ENCODE assay signal across 8 mouse cellular contexts in the genomic region with DNA sequence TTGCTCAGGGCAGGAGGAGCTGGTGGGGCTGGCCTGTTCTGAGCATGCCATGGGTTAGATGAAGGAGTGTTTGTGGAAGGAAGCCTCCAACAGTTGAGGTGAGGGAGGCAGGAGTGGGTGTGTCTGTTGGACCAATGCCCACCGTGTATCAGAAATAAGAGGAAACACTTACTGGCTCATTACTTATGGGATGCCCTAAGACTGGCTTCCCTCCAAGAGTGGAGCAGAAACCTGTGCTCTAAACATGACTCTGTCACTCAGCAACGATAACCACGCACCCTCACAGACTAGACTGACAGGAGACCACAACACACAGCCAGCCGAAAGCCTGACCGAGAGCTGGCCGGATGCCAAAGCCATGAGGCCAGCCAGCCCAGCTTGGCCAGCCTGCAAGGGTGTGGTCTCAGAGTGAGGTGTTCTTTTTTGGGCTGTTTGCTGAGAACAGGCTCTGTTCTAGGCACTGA. TPM values are rescaled to one million over a fixed set of nuclear protein-coding genes. Genes with fewer than 3 reads are reported as not detected.
A peak's percentile ranks its signal among the peaks of the same experiment; 100 is the strongest.
DNase-seq lines count a peak whose midpoint lies in the region; ATAC-seq and TF ChIP-seq lines count a peak whose summit lies in the region.

No protein-coding gene starts in this region.

- H3K4me3 ChIP-seq in intestine, embryonic 14.5 days (ENCODE audit: low read depth, low read length), result no peak overlapping the region
- no peak overlapping the region for H3K4me3 ChIP-seq in lung, embryonic 14.5 days (ENCODE audit: low read depth, low read length)
- no peak overlapping the region for H3K4me3 ChIP-seq in stomach, embryonic 14.5 days (ENCODE audit: low read depth, low read length)
- H3K4me3 ChIP-seq in midbrain, embryonic 10.5 days, result no peak overlapping the region

- DNase-seq in layer of hippocampus, postnatal 10 days (ENCODE audit: low spot score in 2 of 2), result peak; percentile 36 to 47
- no peak for DNase-seq in layer of hippocampus, adult 9-10 months (ENCODE audit: low spot score)
- peak; percentile 92 for DNase-seq in NIH3T3 (ENCODE audit: low read depth)
- DNase-seq in intestine, embryonic 14.5 days (ENCODE audit: low spot score), result peak; percentile 68
- peak; percentile 81 for DNase-seq in lung, embryonic 14.5 days
- no peak for DNase-seq in midbrain, embryonic 10.5 days (ENCODE audit: low spot score)

- no peak for TF ChIP-seq CTCF in lung, embryonic 14.5 days (IDR thresholded peaks at IDR 0.05; ENCODE audit: low read depth)

- H3K27me3 ChIP-seq in intestine, embryonic 14.5 days (replicated peaks; ENCODE audit: control insufficient read depth, insufficient read depth, low read length), result no peaks in the 10 kb centered on the region
- no peaks in the 10 kb centered on the region for H3K27me3 ChIP-seq in lung, embryonic 14.5 days (ENCODE audit: insufficient read depth, low read length)
- H3K27me3 ChIP-seq in stomach, embryonic 14.5 days (ENCODE audit: control insufficient read depth, insufficient read depth, low read length), result no peaks in the 10 kb centered on the region
- no peaks in the 10 kb centered on the region for H3K27me3 ChIP-seq in midbrain, embryonic 10.5 days (ENCODE audit: low read depth, poor library complexity, severe bottlenecking)

- no peak overlapping the region for H3K27ac ChIP-seq in intestine, embryonic 14.5 days (ENCODE audit: low read depth)
- H3K27ac ChIP-seq in lung, embryonic 14.5 days (ENCODE audit: low read depth), result peak overlapping the region; percentile 59
- peak overlapping the region; percentile 30 for H3K27ac ChIP-seq in stomach, embryonic 14.5 days (ENCODE audit: low read length)
- no peak overlapping the region for H3K27ac ChIP-seq in midbrain, embryonic 10.5 days (replicated peaks)

- ATAC-seq in erythroid progenitor cell, adult 5-6 weeks (replicated peaks; ENCODE audit: low FRiP score, poor library complexity, severe bottlenecking), result peak; percentile 79
- ATAC-seq in intestine, embryonic 14.5 days (replicated peaks; ENCODE audit: low FRiP score, low TSS enrichment, low read depth), result 0 out of 2 replicates have a peak, but pooled peaks have one; percentile 40
- peak; percentile 74; the same call in 1 of the 2 replicates for ATAC-seq in lung, embryonic 14.5 days (ENCODE audit: insufficient read depth)
- peak; percentile 76 for ATAC-seq in stomach, embryonic 14.5 days (ENCODE audit: insufficient number of reproducible peaks, insufficient read depth, low FRiP score, low read depth)

- H3K9ac ChIP-seq in intestine, embryonic 14.5 days (ENCODE audit: low read length), result no peak overlapping the region
- no peak overlapping the region for H3K9ac ChIP-seq in lung, embryonic 14.5 days
- H3K9ac ChIP-seq in stomach, embryonic 14.5 days (replicated peaks; ENCODE audit: low read depth, low read length), result no peak overlapping the region

- no peaks in the 10 kb centered on the region for H3K36me3 ChIP-seq in intestine, embryonic 14.5 days (ENCODE audit: control insufficient read depth, insufficient read depth, low read length)
- H3K36me3 ChIP-seq in lung, embryonic 14.5 days (ENCODE audit: insufficient read depth), result no peaks in the 10 kb centered on the region
- no peaks in the 10 kb centered on the region for H3K36me3 ChIP-seq in stomach, embryonic 14.5 days (ENCODE audit: control insufficient read depth, insufficient read depth, low read length)
- H3K36me3 ChIP-seq in midbrain, embryonic 10.5 days, result no peaks in the 10 kb centered on the region

- 0 out of 2 replicates have a peak, but pooled peaks cover 7% of the 10 kb centered on the region for H3K4me1 ChIP-seq in intestine, embryonic 14.5 days (replicated peaks; ENCODE audit: control insufficient read depth, insufficient read depth, low read length)
- H3K4me1 ChIP-seq in lung, embryonic 14.5 days (ENCODE audit: insufficient read depth), result peaks cover 12% of the 10 kb centered on the region
- peaks cover 8% of the 10 kb centered on the region for H3K4me1 ChIP-seq in stomach, embryonic 14.5 days (ENCODE audit: control insufficient read depth, insufficient read depth, low read length)
- H3K4me1 ChIP-seq in midbrain, embryonic 10.5 days, result 0 out of 2 replicates have a peak, but pooled peaks cover 5% of the 10 kb centered on the region

- WGBS in intestine, embryonic 14.5 days, result 43% methylated on average over 6 of the region's 6 CpGs
- WGBS in lung, embryonic 14.5 days, result 11% methylated on average over 6 of the region's 6 CpGs
- WGBS in stomach, embryonic 14.5 days, result 18% methylated on average over 6 of the region's 6 CpGs
- 86% methylated on average over 6 of the region's 6 CpGs for WGBS in midbrain, embryonic 10.5 days

- no peaks in the 10 kb centered on the region for H3K9me3 ChIP-seq in intestine, embryonic 14.5 days (ENCODE audit: control insufficient read depth, low read length)
- H3K9me3 ChIP-seq in lung, embryonic 14.5 days (ENCODE audit: low read depth, low read length), result no peaks in the 10 kb centered on the region
- no peaks in the 10 kb centered on the region for H3K9me3 ChIP-seq in stomach, embryonic 14.5 days (ENCODE audit: control insufficient read depth, low read depth, low read length)
- no peaks in the 10 kb centered on the region for H3K9me3 ChIP-seq in midbrain, embryonic 10.5 days (replicated peaks)

- no peak overlapping the region for H3K4me2 ChIP-seq in intestine, embryonic 14.5 days (ENCODE audit: low read length)
- no peak overlapping the region for H3K4me2 ChIP-seq in lung, embryonic 14.5 days
- no peak overlapping the region for H3K4me2 ChIP-seq in stomach, embryonic 14.5 days (replicated peaks; ENCODE audit: low read depth, low read length)

RNA-seq across cellular contexts. Expression of gene Asprv1, which starts 28.0 kb away (rescaled TPM):
- total RNA-seq in layer of hippocampus, postnatal 10 days (2021), result 1 to 10 TPM in 1 of 2 experiments, under 1 TPM in 1; 0.91 to 1.6 TPM
- total RNA-seq in erythroid progenitor cell, adult 5-6 weeks (2015; ENCODE audit: low replicate concordance), result 4.3 TPM in 1 of 2 replicates, not detected in the other
- 0.64 and 6.5 TPM in 2 replicates for total RNA-seq in erythroid progenitor cell, adult 5-6 weeks (2017; ENCODE audit: low replicate concordance)
- polyA plus RNA-seq in intestine, embryonic 14.5 days (2014; fragmentation: Nextera tagmentation; extraction: Ambion mirVana), result 0.26 and 0.69 TPM in 2 replicates
- polyA plus RNA-seq in lung, embryonic 14.5 days (2014; fragmentation: Nextera tagmentation; extraction: Ambion mirVana), result 0.42 and 0.60 TPM in 2 replicates
- 3.1 and 5.4 TPM in 2 replicates for polyA plus RNA-seq in stomach, embryonic 14.5 days (2014; fragmentation: Nextera tagmentation; extraction: Ambion mirVana)
- 0.25 and 0.53 TPM in 2 replicates for polyA plus RNA-seq in midbrain, embryonic 10.5 days (2016; fragmentation: Nextera tagmentation; extraction: Ambion mirVana)

Comparison
In these comparisons a context has a peak if more than half of its experiments do, and no peak if none do; other contexts are left out.
1. DNase-seq: peak in layer of hippocampus, postnatal 10 days (2 of 2), NIH3T3 (single experiment), intestine, embryonic 14.5 days (single experiment) and lung, embryonic 14.5 days (single experiment); none in layer of hippocampus, adult 9-10 months (single experiment) and midbrain, embryonic 10.5 days (single experiment).
2. H3K27ac ChIP-seq: peak in lung, embryonic 14.5 days (single experiment) and stomach, embryonic 14.5 days (single experiment); none in intestine, embryonic 14.5 days (single experiment) and midbrain, embryonic 10.5 days (single experiment).
3. Peak in every context shown above with its lines, with median percentiles within 50 percentile points of each other: ATAC-seq.